Mouse (Mus musculus) adrenal gland, postnatal 14 days (tissue): ENCODE results near the gene Gm20388. TPM values are rescaled to one million over a fixed set of nuclear protein-coding genes. Genes with fewer than 3 reads are reported as not detected.

Experiments used
- DNase-seq: peaks from one replicate; pipeline ENCODE4 v3.0.0; 2021; ENCODE audit warnings: mixed read lengths
- total RNA-seq: library from RNA; stranded (reverse); gene quantifications from 2 replicates; pipeline ENCODE4 v1.2.3, GENCODE M21; 2021

Gene Gm20388
- total RNA-seq, 1 experiment from 2014 or later, result 17.6 TPM

- peak; percentile 91 for DNase-seq
Observed at GRCm38 (mm10) chr8:122656056-122656999, 2745.7 kb downstream of the Gm20388 start.

GRCm38 (mm10) chr8:122658149-122658806, 2747.6 kb downstream of the Gm20388 start:
- no peak for DNase-seq

GRCm38 (mm10) chr8:122658807-122659160, 2748.1 kb downstream of the Gm20388 start:
- no peak for DNase-seq

- DNase-seq, result no peak
Observed at GRCm38 (mm10) chr8:122660022-122660421, 2749.4 kb downstream of the Gm20388 start.

GRCm38 (mm10) chr8:122661138-122661537, 2750.5 kb downstream of the Gm20388 start:
- DNase-seq, result peak; percentile 73

GRCm38 (mm10) chr8:122661894-122662293, 2751.3 kb downstream of the Gm20388 start:
- no peak for DNase-seq

GRCm38 (mm10) chr8:122663106-122663505, 2752.5 kb downstream of the Gm20388 start:
- DNase-seq, result no peak

GRCm38 (mm10) chr8:122663670-122664069, 2753.0 kb downstream of the Gm20388 start:
- DNase-seq, result no peak

- DNase-seq, result peak; percentile 63
Observed at GRCm38 (mm10) chr8:122665221-122665620, 2754.6 kb downstream of the Gm20388 start.

- peak; percentile 92 for DNase-seq
Observed at GRCm38 (mm10) chr8:122665667-122666316, 2755.2 kb downstream of the Gm20388 start.

GRCm38 (mm10) chr8:122666338-122666764, 2755.7 kb downstream of the Gm20388 start:
- DNase-seq, result peak; percentile 80

GRCm38 (mm10) chr8:122666827-122667226, 2756.2 kb downstream of the Gm20388 start:
- DNase-seq, result no peak

- peak; percentile 55 for DNase-seq
Observed at GRCm38 (mm10) chr8:122667854-122668253, 2757.2 kb downstream of the Gm20388 start.

GRCm38 (mm10) chr8:122669370-122669769, 2758.7 kb downstream of the Gm20388 start:
- DNase-seq, result no peak

GRCm38 (mm10) chr8:122670001-122670400, 2759.4 kb downstream of the Gm20388 start:
- no peak for DNase-seq

- DNase-seq, result no peak
Observed at GRCm38 (mm10) chr8:122670718-122671117, 2760.1 kb downstream of the Gm20388 start.

GRCm38 (mm10) chr8:122671894-122672293, 2761.3 kb downstream of the Gm20388 start:
- DNase-seq, result no peak

GRCm38 (mm10) chr8:122673989-122674388, 2763.3 kb downstream of the Gm20388 start:
- DNase-seq, result no peak

- DNase-seq, result no peak
Observed at GRCm38 (mm10) chr8:122674999-122675398, 2764.4 kb downstream of the Gm20388 start.

GRCm38 (mm10) chr8:122675596-122676420, 2765.2 kb downstream of the Gm20388 start:
- DNase-seq, result no peak

- DNase-seq, result peak; percentile 57
Observed at GRCm38 (mm10) chr8:122676621-122677480, 2766.2 kb downstream of the Gm20388 start.
